Mouse (Mus musculus): ENCODE results near the gene Usp17la.
"Not testable (repeated sequence)": the region's sequence is repeated elsewhere in the genome, so short reads cannot be mapped to it uniquely, and the experiment has no call there.

Gene Usp17la

DNA sequence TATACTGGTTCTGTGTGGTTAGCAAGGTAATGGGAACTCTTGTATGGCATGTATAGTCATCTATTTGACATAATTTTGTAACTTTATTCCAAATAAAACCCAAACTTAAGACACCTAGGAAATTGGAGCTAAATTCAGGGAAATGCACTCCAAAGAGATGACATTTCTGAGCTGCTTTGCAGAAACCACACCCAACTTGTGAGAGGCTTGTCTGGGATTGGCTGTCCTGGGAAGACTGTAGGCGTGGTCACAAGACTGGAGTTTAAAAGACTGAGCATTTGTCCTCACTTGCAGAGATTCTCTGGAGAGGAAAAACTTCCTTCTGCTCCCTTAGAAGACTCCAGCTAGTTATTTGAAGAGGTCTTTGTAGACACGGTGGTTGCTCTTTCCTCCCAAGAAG lies at the start of gene Usp17la:
Gene Usp17la (plus strand): TSS at position 301 of the 400 bp plus-strand sequence.
- not testable (repeated sequence) for DNase-seq

DNA sequence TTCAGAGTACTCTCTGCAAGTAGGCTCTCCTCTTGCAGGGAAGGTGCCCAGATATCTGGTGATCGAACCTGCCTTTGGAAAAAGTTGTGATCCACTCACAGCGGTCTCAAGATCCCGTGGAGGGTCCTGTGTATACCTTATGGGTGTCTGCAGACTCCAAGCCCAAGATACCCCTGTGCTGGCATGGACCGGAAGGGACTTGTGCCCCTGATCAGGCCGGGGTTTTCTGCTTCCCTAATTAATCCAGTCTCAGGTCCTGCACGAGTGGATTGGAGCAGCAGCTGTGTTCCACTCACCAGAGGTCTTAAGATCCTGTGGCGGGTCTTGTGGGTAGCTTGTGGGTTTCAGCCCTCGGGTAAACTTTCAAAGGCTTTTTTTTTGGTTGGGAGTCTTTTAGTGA lies 46.5 kb upstream of the Usp17la start:
- not testable (repeated sequence) for DNase-seq

- DNase-seq, result no peak
Observed at GRCm38 (mm10) chr7:104842503-104842902, 14.3 kb upstream of the Usp17la start, which contains the start of gene Usp17lb. Gene Usp17lb (minus strand): TSS chr7:104842603.

DNA sequence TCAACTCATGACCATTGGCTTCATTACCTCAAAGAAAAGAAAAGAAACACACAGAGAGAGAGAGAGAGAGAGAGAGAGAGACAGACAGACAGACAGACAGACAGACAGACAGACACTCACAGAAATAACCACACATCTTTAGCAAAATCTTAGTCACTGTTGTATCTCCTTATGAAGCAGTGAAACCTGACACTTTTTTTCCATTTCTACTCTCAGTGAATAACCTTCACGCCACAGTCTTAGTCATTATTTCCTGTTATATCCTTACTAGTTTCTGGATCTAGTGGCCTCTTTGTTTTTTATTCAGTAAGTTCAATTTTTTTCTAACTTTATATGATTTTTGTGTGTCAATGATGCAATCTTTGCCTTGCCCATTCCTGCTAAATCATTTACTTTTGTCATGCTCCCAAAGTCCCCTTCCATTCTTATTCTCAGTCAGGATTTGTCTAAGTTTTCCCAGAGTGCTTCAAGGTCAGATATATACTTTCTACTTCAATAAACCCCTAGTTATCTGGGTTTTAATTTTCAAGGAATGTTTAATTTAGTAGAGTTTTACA lies 13.0 kb upstream of the Usp17la start:
- DNase-seq, result no peak

- not testable (repeated sequence) for DNase-seq
Observed at GRCm38 (mm10) chr7:104851546-104851945, 5.3 kb upstream of the Usp17la start.

GRCm38 (mm10) chr7:104855248-104855750 lies 1.5 kb upstream of the Usp17la start:
- no peak for DNase-seq

- DNase-seq, result no peak
Observed at GRCm38 (mm10) chr7:104857683-104858082, 874 bp downstream of the Usp17la start.

DNA sequence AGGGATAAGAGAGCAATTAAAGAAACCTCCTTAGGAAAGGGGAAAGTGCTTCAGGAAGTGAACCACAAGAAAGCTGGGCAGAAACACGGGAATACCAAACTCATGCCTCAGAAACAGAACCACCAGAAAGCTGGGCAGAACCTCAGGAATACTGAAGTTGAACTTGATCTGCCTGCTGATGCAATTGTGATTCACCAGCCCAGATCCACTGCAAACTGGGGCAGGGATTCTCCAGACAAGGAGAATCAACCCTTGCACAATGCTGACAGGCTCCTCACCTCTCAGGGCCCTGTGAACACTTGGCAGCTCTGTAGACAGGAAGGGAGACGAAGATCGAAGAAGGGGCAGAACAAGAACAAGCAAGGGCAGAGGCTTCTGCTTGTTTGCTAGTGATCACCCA lies 4.6 kb downstream of the Usp17la start:
- DNase-seq, result no peak

- DNase-seq, result no peak
Observed at GRCm38 (mm10) chr7:104877731-104878130, 20.9 kb downstream of the Usp17la start, which contains the start of gene Olfr665. Gene Olfr665 (plus strand): TSS chr7:104878031.

GRCm38 (mm10) chr7:104895852-104896251 lies 39.0 kb downstream of the Usp17la start, which contains the start of gene Olfr666:
Gene Olfr666 (minus strand): TSS chr7:104895952.
- no peak for DNase-seq

Data from kidney, adult 9 months (tissue).